Mouse (Mus musculus) heart, adult 2 months (tissue): ENCODE measurements around the gene Gm47969. TPM values are rescaled to one million over a fixed set of nuclear protein-coding genes. Genes with fewer than 3 reads are reported as not detected.

Experiments used
- DNase-seq, 2 experiments: peaks; one replicate each; pipeline ENCODE4 v3.0.0; 2021
- H3K27ac ChIP-seq: fragments of 200-600 bp; 2 replicates; pipeline ENCODE4 v1.8.1; 2022
- H3K27me3 ChIP-seq: fragments of 200-500 bp; 2 replicates; pipeline ENCODE4 v1.6.1; 2012; ENCODE audit warnings: mild to moderate bottlenecking, low read length, inconsistent platforms, mixed read lengths; ENCODE audit not compliant: control insufficient read depth, insufficient read depth
- H3K36me3 ChIP-seq: fragments of 200-500 bp; 2 replicates; pipeline ENCODE4 v1.6.1; 2012; ENCODE audit warnings: low read length, inconsistent platforms; ENCODE audit not compliant: control insufficient read depth, insufficient read depth
- H3K4me1 ChIP-seq: fragments of 200-500 bp; 2 replicates; pipeline ENCODE4 v1.6.1; 2011; ENCODE audit warnings: low read length; ENCODE audit not compliant: control insufficient read depth, insufficient read depth
- H3K4me3 ChIP-seq: fragments of 200-600 bp; 2 replicates; pipeline ENCODE4 v1.8.1; 2022
- H3K79me2 ChIP-seq: fragments of 200-500 bp; replicated peaks from 2 replicates; pipeline ENCODE4 v1.6.1; 2012; ENCODE audit warnings: mild to moderate bottlenecking, inconsistent platforms, low read length, moderate library complexity, mixed read lengths; ENCODE audit not compliant: control insufficient read depth, insufficient read depth
- H3K9ac ChIP-seq: fragments of 200-500 bp; 2 replicates; pipeline ENCODE4 v1.6.1; 2012; ENCODE audit warnings: low read depth, mild to moderate bottlenecking, control low read depth, inconsistent platforms, low read length, mixed read lengths
- EP300 ChIP-seq: fragments of 200-500 bp; IDR thresholded peaks from 2 replicates; pipeline ENCODE4 v1.6.1; 2011; ENCODE audit warnings: low read depth, low read length, control low read depth; ENCODE audit not compliant: insufficient read depth
- POLR2A ChIP-seq: fragments of 200-500 bp; IDR thresholded peaks from 2 replicates; pipeline ENCODE4 v1.6.1; 2011; ENCODE audit warnings: mild to moderate bottlenecking, low read depth, low read length, control low read depth; ENCODE audit not compliant: insufficient read depth
- WGBS: fragments of 180-500 bp; shearing (Covaris S2); methylation state at CpG from one replicate; pipeline ENCODE4 v1.1.7; 2018; 5-methylcytosine and 5-hydroxymethylcytosine counted together
- intact Hi-C: fragments of 180-260 bp; cut with DNase I; formaldehyde crosslinking; loops from one replicate; pipeline ENCODE4 v1.15.1; 2025
- polyA plus RNA-seq: library from polyadenylated mRNA; depleted of rRNA; stranded (reverse); fragments of >200 nt; gene quantifications from 2 replicates; pipeline ENCODE4 v1.2.3, GENCODE M21; 2012; rRNA removed
- total RNA-seq, 2 experiments: library from RNA; stranded (reverse); gene quantifications; 2 replicates each; pipeline ENCODE4 v1.2.3; 2021

Gm47969 gene
- total and polyA plus RNA-seq, 3 experiments: not detected

GRCm38 (mm10) chr1:83091268-83091667 is 46.5 kb downstream of the Gm47969 start:
- Histone ChIP-seq H3K4me1 (no peaks in the 10 kb centered on the region), H3K4me3 (no peak overlapping the region), H3K9ac (no peak overlapping the region), H3K36me3 (no peaks in the 10 kb centered on the region), H3K27me3 (no peaks in the 10 kb centered on the region), H3K79me2 (no peaks in the 10 kb centered on the region), H3K27ac (no peak overlapping the region)
- TF ChIP-seq POLR2A (no peak), EP300 (no peak)
- DNase-seq: no peak
- 53% methylated on average over 3 of the region's 3 CpGs for WGBS
- intact Hi-C loops: no loop called here

Other genes starting within 250 kb of the Gm47969 start
- 10 to 100 TPM; 27.9 to 29.8 TPM for gene Agfg1, start 205.4 kb upstream of the Gm47969 start, total RNA-seq
- 28.2 and 47.5 TPM in 2 replicates for gene Agfg1, start 205.4 kb upstream of the Gm47969 start, polyA plus RNA-seq
- not detected for gene A030005L19Rik, start 131.6 kb upstream of the Gm47969 start, total RNA-seq
- gene A030005L19Rik, start 131.6 kb upstream of the Gm47969 start, polyA plus RNA-seq: 0.53 and 0.76 TPM in 2 replicates
- gene A030014E15Rik, start 120.0 kb upstream of the Gm47969 start, total RNA-seq: not detected
- not detected in 2 replicates for gene A030014E15Rik, start 120.0 kb upstream of the Gm47969 start, polyA plus RNA-seq
- not detected for gene Gm6217, start 113.5 kb upstream of the Gm47969 start, total RNA-seq
- gene Gm6217, start 113.5 kb upstream of the Gm47969 start, polyA plus RNA-seq: not detected in 2 replicates
- not detected for gene A030003K21Rik, start 101.5 kb upstream of the Gm47969 start, total RNA-seq
- not detected in 2 replicates for gene A030003K21Rik, start 101.5 kb upstream of the Gm47969 start, polyA plus RNA-seq
- gene Gm7544, start 88.9 kb upstream of the Gm47969 start, total RNA-seq: not detected
- not detected in 2 replicates for gene Gm7544, start 88.9 kb upstream of the Gm47969 start, polyA plus RNA-seq
- gene Gm47955, start 84.6 kb upstream of the Gm47969 start, total RNA-seq: not detected
- not detected in 2 replicates for gene Gm47955, start 84.6 kb upstream of the Gm47969 start, polyA plus RNA-seq
- gene Gm47959, start 44.4 kb upstream of the Gm47969 start, total RNA-seq: not detected
- not detected in 2 replicates for gene Gm47959, start 44.4 kb upstream of the Gm47969 start, polyA plus RNA-seq
- gene Slc19a3, start 6.5 kb upstream of the Gm47969 start, total RNA-seq: under 1 TPM; 0.20 to 0.39 TPM
- gene Slc19a3, start 6.5 kb upstream of the Gm47969 start, polyA plus RNA-seq: 0.66 and 1.00 TPM in 2 replicates
- not detected for gene Krtap28-10, start 2.5 kb upstream of the Gm47969 start, total RNA-seq
- not detected in 2 replicates for gene Krtap28-10, start 2.5 kb upstream of the Gm47969 start, polyA plus RNA-seq
- not detected for gene A030005K14Rik, start 14.4 kb downstream of the Gm47969 start, total RNA-seq
- not detected in 2 replicates for gene A030005K14Rik, start 14.4 kb downstream of the Gm47969 start, polyA plus RNA-seq
- not detected for gene Krtap28-13, start 16.0 kb downstream of the Gm47969 start, total RNA-seq
- not detected in 2 replicates for gene Krtap28-13, start 16.0 kb downstream of the Gm47969 start, polyA plus RNA-seq
- not detected for gene Ccl20, start 71.8 kb downstream of the Gm47969 start, total RNA-seq
- gene Ccl20, start 71.8 kb downstream of the Gm47969 start, polyA plus RNA-seq: 0.20 TPM in 1 of 2 replicates, not detected in the other
- not detected for gene Daw1, start 114.8 kb downstream of the Gm47969 start, total RNA-seq
- 0.08 TPM in 1 of 2 replicates, not detected in the other for gene Daw1, start 114.8 kb downstream of the Gm47969 start, polyA plus RNA-seq